Mouse (Mus musculus) G1E (cell line): Measurements from ENCODE around the gene Tmeff1.

Experiments used
- CTCF ChIP-seq: IDR thresholded peaks from 2 replicates; pipeline ENCODE4 v1.5.1; 2012; ENCODE audit warnings: low read depth, low read length, inconsistent platforms, mixed read lengths
- GATA1 ChIP-seq: IDR thresholded peaks from 2 replicates; pipeline ENCODE4 v1.6.1; 2012; ENCODE audit warnings: borderline replicate concordance, low read length, inconsistent platforms, mixed read lengths
- GATA2 ChIP-seq: IDR thresholded peaks from 2 replicates; pipeline ENCODE4 v1.6.1; 2012; ENCODE audit warnings: low read depth, low read length, inconsistent platforms, borderline replicate concordance
- POLR2AphosphoS5 ChIP-seq: IDR thresholded peaks from 2 replicates; pipeline ENCODE4 v1.6.1; 2012; ENCODE audit warnings: low read depth, low read length, inconsistent platforms; ENCODE audit not compliant: insufficient replicate concordance
- TAL1 ChIP-seq: conservative IDR thresholded peaks from 2 replicates; pipeline ENCODE4 v1.6.1; 2012; ENCODE audit warnings: low read depth, low read length, inconsistent platforms, mixed read lengths

- no peak for TF ChIP-seq CTCF
- no peak for TF ChIP-seq GATA2
- no peak for TF ChIP-seq POLR2AphosphoS5
- TF ChIP-seq GATA1 = no peak
- TF ChIP-seq TAL1 = no peak
These were observed 30.5 kb downstream of the Tmeff1 start for GRCm38 (mm10) chr4:48615483-48615882.
